Mouse (Mus musculus): Measurements from ENCODE around the gene Eif3l.

DNA sequence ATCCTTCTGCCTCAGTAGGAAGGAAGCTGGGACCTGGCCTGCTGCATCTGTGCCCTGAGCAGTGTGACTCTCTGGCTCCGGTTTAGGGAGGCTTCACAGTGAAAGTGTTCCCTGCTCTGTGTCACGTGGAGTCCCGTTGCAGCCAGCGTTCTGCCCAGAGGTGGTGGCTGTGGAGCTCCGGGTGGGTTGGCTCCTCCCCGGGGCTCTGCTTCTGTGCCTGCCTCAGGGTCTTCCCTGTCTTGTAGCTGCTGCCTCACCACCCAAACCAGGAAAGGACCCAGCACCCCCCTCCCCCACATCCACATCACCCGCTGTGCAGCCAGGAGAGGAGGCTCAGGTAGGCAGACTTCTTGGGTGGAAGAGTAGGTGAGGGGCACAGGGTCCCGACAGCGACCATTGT lies 44.5 kb downstream of the Eif3l start:
- TF ChIP-seq CTCF (IDR thresholded peaks at IDR 0.05; ENCODE audit: low read depth, low read length) (no peak), TAL1 (conservative IDR thresholded peaks at IDR 0.05; ENCODE audit: low read depth, low read length) (no peak), POLR2AphosphoS5 (IDR thresholded peaks at IDR 0.05; ENCODE audit: insufficient replicate concordance, low read depth, low read length) (no peak), GATA1 (IDR thresholded peaks at IDR 0.05; ENCODE audit: borderline replicate concordance, low read length) (no peak)
